Mouse (Mus musculus) C2C12 (cell line): ENCODE data around the gene Fscn2.

Source experiments
- CEBPB ChIP-seq: IDR thresholded peaks from one replicate; pipeline ENCODE4 v1.6.1; 2011; ENCODE audit warnings: low read depth, mild to moderate bottlenecking, control low read depth, moderate library complexity
- CTCF ChIP-seq: IDR thresholded peaks from one replicate; pipeline ENCODE4 v1.5.1; 2011; ENCODE audit not compliant: control insufficient read depth, insufficient read depth, insufficient read length
- FOSL1 ChIP-seq: IDR thresholded peaks from one replicate; pipeline ENCODE4 v1.8.0; 2011; ENCODE audit warnings: mild to moderate bottlenecking, low read length; ENCODE audit not compliant: poor library complexity, insufficient read depth, severe bottlenecking
- MAX ChIP-seq: IDR thresholded peaks from one replicate; pipeline ENCODE4 v1.6.1; 2011; ENCODE audit warnings: mild to moderate bottlenecking, control low read depth
- MYOD1 ChIP-seq: IDR thresholded peaks from one replicate; pipeline ENCODE4 v1.6.1; 2011; ENCODE audit warnings: low read depth; ENCODE audit not compliant: control insufficient read depth, insufficient read length
- USF1 ChIP-seq: IDR thresholded peaks from one replicate; pipeline ENCODE4 v1.6.1; 2011; ENCODE audit warnings: low read depth, mild to moderate bottlenecking, control low read depth, moderate library complexity

DNA sequence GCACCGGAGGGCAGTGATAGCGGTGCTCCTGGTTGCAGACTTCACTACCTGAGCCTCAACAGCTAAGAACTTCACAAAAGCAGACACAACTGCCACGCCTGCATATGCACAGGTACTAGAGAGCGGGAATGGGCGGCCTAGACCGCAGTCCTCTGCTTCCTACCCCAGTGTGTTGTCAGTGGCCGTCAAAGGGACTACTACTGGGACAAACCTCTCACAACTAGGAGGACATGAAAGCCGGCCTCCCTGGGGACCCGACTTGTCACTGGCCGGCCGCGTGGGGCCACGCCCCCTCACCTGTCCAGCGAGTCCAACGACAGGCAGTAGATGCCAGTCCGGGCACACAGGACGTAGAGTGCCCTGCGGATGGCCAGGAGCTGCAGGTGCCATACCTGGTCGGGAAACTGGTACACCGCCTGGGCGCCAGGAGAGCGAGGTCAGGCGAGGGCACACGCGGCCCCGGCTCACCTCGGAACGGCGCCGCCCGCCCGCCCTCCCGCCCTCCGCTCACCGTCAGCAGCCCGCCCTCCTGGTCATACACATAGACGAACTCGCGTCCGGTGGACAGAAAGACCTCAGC is 16.8 kb downstream of the Fscn2 start:
- TF ChIP-seq FOSL1 (no peak), USF1 (no peak), CTCF (no peak), CEBPB (no peak), MAX (no peak), MYOD1 (no peak)
